8 mouse cellular contexts compared by ENCODE assay signal in the genomic region with DNA sequence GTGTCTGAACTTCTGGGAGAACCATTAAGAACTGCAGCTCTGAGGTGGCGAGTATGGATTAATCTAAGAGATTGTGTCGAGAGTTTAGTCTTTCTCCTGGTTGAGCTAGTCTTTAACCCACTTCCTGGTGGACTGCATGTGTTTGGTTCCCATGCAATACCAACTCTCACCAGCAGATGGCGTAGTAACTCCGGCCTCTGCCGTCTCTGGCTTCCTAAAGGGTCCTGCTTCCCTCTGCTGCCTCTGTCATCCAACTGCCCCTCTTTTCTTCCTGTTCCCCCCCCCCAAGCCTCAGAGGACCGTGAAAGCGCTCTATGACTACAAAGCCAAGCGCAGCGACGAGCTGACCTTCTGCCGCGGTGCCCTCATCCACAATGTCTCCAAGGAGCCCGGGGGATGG.
DNase-seq lines count a peak whose midpoint lies in the region; ATAC-seq and TF ChIP-seq lines count a peak whose summit lies in the region.

No protein-coding gene starts in this region.

- intact Hi-C loops in gastrocnemius, adult 2 months (cut with DNase I): no loop called here

- DNase-seq in gastrocnemius, adult 2 months: no peak
- DNase-seq in gastrocnemius, postnatal 25 days: no peak
- peak; percentile 91 for DNase-seq in midbrain, embryonic 11.5 days (ENCODE audit: low spot score, missing footprints)
- peak; percentile 43 for DNase-seq in embryo, embryonic 10.5 days (ENCODE audit: low spot score)
- no peak for DNase-seq in heart, adult 8-10 months (ENCODE audit: low spot score)

- H3K9ac ChIP-seq in midbrain, embryonic 11.5 days (ENCODE audit: low read length): no peak overlapping the region
- no peak overlapping the region for H3K9ac ChIP-seq in midbrain, embryonic 15.5 days

- ATAC-seq in midbrain, embryonic 11.5 days (ENCODE audit: low FRiP score): no peak
- no peak for ATAC-seq in midbrain, embryonic 15.5 days (replicated peaks)
- ATAC-seq in megakaryocyte-erythroid progenitor cell, adult 5-6 weeks (replicated peaks; ENCODE audit: low FRiP score, low TSS enrichment, poor library complexity, severe bottlenecking): no peak

- H3K4me1 ChIP-seq in midbrain, embryonic 11.5 days (ENCODE audit: control insufficient read depth, insufficient read depth, low read length): no peaks in the 10 kb centered on the region
- H3K4me1 ChIP-seq in midbrain, embryonic 15.5 days: no peaks in the 10 kb centered on the region
- H3K4me1 ChIP-seq in testis, adult 2 months (ENCODE audit: control insufficient read depth, insufficient read depth, low read length): no peaks in the 10 kb centered on the region; the same call in 1 of the 2 replicates

- TF ChIP-seq POLR2A in testis, adult 2 months (IDR thresholded peaks at IDR 0.05; ENCODE audit: control insufficient read depth, low read depth, low read length): no peak

- 73% methylated on average over 13 of the region's 13 CpGs for WGBS in midbrain, embryonic 11.5 days
- WGBS in midbrain, embryonic 15.5 days: 78% methylated on average over 13 of the region's 13 CpGs

- H3K36me3 ChIP-seq in midbrain, embryonic 11.5 days (ENCODE audit: control insufficient read depth, insufficient read depth, low read length): no peaks in the 10 kb centered on the region
- no peaks in the 10 kb centered on the region for H3K36me3 ChIP-seq in midbrain, embryonic 15.5 days (replicated peaks)
- H3K36me3 ChIP-seq in testis, adult 2 months (ENCODE audit: control insufficient read depth, insufficient read depth, low read length): no peaks in the 10 kb centered on the region

- H3K4me3 ChIP-seq in gastrocnemius, adult 2 months: no peak overlapping the region
- H3K4me3 ChIP-seq in midbrain, embryonic 11.5 days (ENCODE audit: low read depth, low read length): no peak overlapping the region
- H3K4me3 ChIP-seq in midbrain, embryonic 15.5 days: no peak overlapping the region
- H3K4me3 ChIP-seq in testis, adult 2 months (ENCODE audit: control insufficient read depth, low read depth, low read length): no peak overlapping the region

- H3K9me3 ChIP-seq in midbrain, embryonic 11.5 days (ENCODE audit: control insufficient read depth, low read length): no peaks in the 10 kb centered on the region
- no peaks in the 10 kb centered on the region for H3K9me3 ChIP-seq in midbrain, embryonic 15.5 days

- no peak overlapping the region for H3K27ac ChIP-seq in gastrocnemius, adult 2 months
- no peak overlapping the region for H3K27ac ChIP-seq in midbrain, embryonic 11.5 days (ENCODE audit: low read depth, low read length)
- no peak overlapping the region for H3K27ac ChIP-seq in midbrain, embryonic 15.5 days
- no peak overlapping the region for H3K27ac ChIP-seq in testis, adult 2 months (ENCODE audit: control insufficient read depth, insufficient read depth, low read depth, low read length)

- TF ChIP-seq CTCF in gastrocnemius, adult 2 months (IDR thresholded peaks at IDR 0.05): peak; percentile 59
- peak; percentile 91; the same call in 1 of the 2 replicates for TF ChIP-seq CTCF in testis, adult 2 months (IDR thresholded peaks at IDR 0.05; ENCODE audit: control insufficient read depth, insufficient read depth, insufficient replicate concordance, low read depth, low read length)

- no peak overlapping the region for H3K4me2 ChIP-seq in midbrain, embryonic 11.5 days
- no peak overlapping the region for H3K4me2 ChIP-seq in midbrain, embryonic 15.5 days

- H3K27me3 ChIP-seq in midbrain, embryonic 11.5 days (ENCODE audit: control insufficient read depth, insufficient read depth, low read length): no peaks in the 10 kb centered on the region
- no peaks in the 10 kb centered on the region for H3K27me3 ChIP-seq in midbrain, embryonic 15.5 days (replicated peaks)
- no peaks in the 10 kb centered on the region for H3K27me3 ChIP-seq in testis, adult 2 months (ENCODE audit: control insufficient read depth, insufficient read depth, low read length)

Comparison
In these comparisons a context has a peak if more than half of its experiments do, and no peak if none do; other contexts are left out.
1. DNase-seq: peak in midbrain, embryonic 11.5 days (single experiment) and embryo, embryonic 10.5 days (single experiment); none in gastrocnemius, adult 2 months (single experiment), gastrocnemius, postnatal 25 days (single experiment) and heart, adult 8-10 months (single experiment).